ENCODE assay signal across 8 mouse cellular contexts in the genomic region with DNA sequence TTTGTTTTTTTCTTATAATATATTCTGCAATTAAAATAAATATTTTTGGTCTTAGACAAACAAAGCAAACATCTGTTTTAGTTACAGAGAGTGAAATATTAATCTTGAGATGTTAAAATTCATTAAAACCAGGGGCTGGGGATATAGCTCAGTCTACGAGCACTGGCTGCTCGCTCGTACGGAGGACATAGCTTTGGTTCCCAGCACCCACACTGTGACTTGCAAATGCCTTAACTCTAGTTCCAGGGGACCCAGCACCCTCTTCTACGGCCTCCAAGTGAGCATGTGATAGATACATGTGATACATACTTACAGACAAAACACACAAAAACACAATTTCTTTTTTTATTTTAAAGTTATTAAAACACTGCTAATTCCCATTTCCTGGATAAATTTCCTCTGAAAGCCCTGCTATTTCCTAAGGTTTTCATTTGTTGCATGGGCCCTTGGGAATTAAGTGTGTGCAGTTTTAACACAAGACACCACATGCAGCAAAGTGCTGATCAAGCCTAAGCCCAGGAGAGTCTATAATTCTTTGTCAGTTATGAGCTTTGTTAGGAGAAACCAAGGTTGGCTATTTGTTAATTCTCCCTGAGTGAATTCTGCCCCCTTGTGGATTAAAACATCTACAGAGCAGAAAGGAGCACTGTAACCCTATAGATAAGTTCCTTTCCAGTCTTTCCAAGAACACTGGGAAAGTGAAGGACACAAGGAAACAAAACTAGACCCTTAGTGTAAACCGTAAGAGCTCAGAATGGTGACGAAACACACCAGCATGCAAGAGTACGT. TPM values are rescaled to one million over a fixed set of nuclear protein-coding genes. Genes with fewer than 3 reads are reported as not detected.
A peak's percentile ranks its signal among the peaks of the same experiment; 100 is the strongest.
DNase-seq lines count a peak whose midpoint lies in the region; ATAC-seq and TF ChIP-seq lines count a peak whose summit lies in the region.

No protein-coding gene starts in this region.

- no peak overlapping the region for H3K9ac ChIP-seq in embryonic facial prominence, embryonic 13.5 days
- H3K9ac ChIP-seq in midbrain, postnatal 0 days (replicated peaks; ENCODE audit: low read length, poor library complexity, severe bottlenecking), result no peak overlapping the region

- H3K36me3 ChIP-seq in embryonic facial prominence, embryonic 13.5 days, result no peaks in the 10 kb centered on the region
- H3K36me3 ChIP-seq in midbrain, postnatal 0 days (ENCODE audit: insufficient read depth, low read length), result no peaks in the 10 kb centered on the region; the same call in 1 of the 2 replicates

- H3K4me3 ChIP-seq in left cerebral cortex, adult 2 months, result no peak overlapping the region
- H3K4me3 ChIP-seq in embryonic facial prominence, embryonic 13.5 days, result no peak overlapping the region
- no peak overlapping the region for H3K4me3 ChIP-seq in midbrain, postnatal 0 days (ENCODE audit: low read depth, low read length)

- 66% methylated on average over 8 of the region's 8 CpGs for WGBS in embryonic facial prominence, embryonic 13.5 days
- WGBS in midbrain, postnatal 0 days, result 75% methylated on average over 8 of the region's 8 CpGs

- no peak overlapping the region for H3K27ac ChIP-seq in left cerebral cortex, adult 2 months
- peak overlapping the region; percentile 28; the same call in 1 of the 2 replicates for H3K27ac ChIP-seq in embryonic facial prominence, embryonic 13.5 days
- H3K27ac ChIP-seq in midbrain, postnatal 0 days (ENCODE audit: low read depth, low read length), result no peak overlapping the region

- peak; percentile 83 for TF ChIP-seq CTCF in left cerebral cortex, adult 2 months (IDR thresholded peaks at IDR 0.05)
- peak; percentile 64 for TF ChIP-seq CTCF in Patski (IDR thresholded peaks at IDR 0.05)
- TF ChIP-seq CTCF in midbrain, postnatal 0 days (IDR thresholded peaks at IDR 0.05), result peak; percentile 85

- no peaks in the 10 kb centered on the region for H3K9me3 ChIP-seq in embryonic facial prominence, embryonic 13.5 days
- no peaks in the 10 kb centered on the region for H3K9me3 ChIP-seq in midbrain, postnatal 0 days (ENCODE audit: low read length)

- H3K27me3 ChIP-seq in Patski, result no peaks in the 10 kb centered on the region
- no peaks in the 10 kb centered on the region for H3K27me3 ChIP-seq in embryonic facial prominence, embryonic 13.5 days
- no peaks in the 10 kb centered on the region for H3K27me3 ChIP-seq in midbrain, postnatal 0 days (ENCODE audit: insufficient read depth, low read length)

- H3K4me2 ChIP-seq in embryonic facial prominence, embryonic 13.5 days, result no peak overlapping the region
- no peak overlapping the region for H3K4me2 ChIP-seq in midbrain, postnatal 0 days (ENCODE audit: low read depth, low read length, poor library complexity, severe bottlenecking)

- in situ Hi-C loops in Patski (cut with MboI; ENCODE audit: low pct_unique_long_range_greater_than_20kb), result loop anchor here (5.0 to 25.0 kb wide), 3 partner anchors 123 to 338 kb away; no protein-coding TSS in a partner anchor

- ATAC-seq in Patski, result no peak
- ATAC-seq in embryonic facial prominence, embryonic 13.5 days (ENCODE audit: insufficient number of reproducible peaks, insufficient read depth, low FRiP score, low TSS enrichment, low read depth), result no peak
- no peak for ATAC-seq in midbrain, postnatal 0 days (ENCODE audit: low FRiP score)

- DNase-seq in left cerebral cortex, adult 2 months (ENCODE audit: extremely low spot score in 1 of 2, low spot score in 2 of 2), result no peak
- no peak for DNase-seq in left cerebral cortex, adult 11 months (ENCODE audit: low spot score)
- no peak for DNase-seq in Patski (ENCODE audit: low read depth, low spot score)
- peak; percentile 69 for DNase-seq in induced T-regulatory cell, adult 2 months (ENCODE audit: low read depth)
- DNase-seq in midbrain, postnatal 0 days (ENCODE audit: low spot score), result peak; percentile 79
- no peak for DNase-seq in adrenal gland, adult 8-10 months
- DNase-seq in spleen, adult 12 weeks (ENCODE audit: low spot score), result no peak

- POLR2A ChIA-PET in Patski (lab: Charles Lee), result no interaction called here

- H3K4me1 ChIP-seq in embryonic facial prominence, embryonic 13.5 days, result peaks cover 22% of the 10 kb centered on the region
- H3K4me1 ChIP-seq in midbrain, postnatal 0 days (ENCODE audit: insufficient read depth, low read length), result no peaks in the 10 kb centered on the region

- CTCF ChIA-PET in Patski (lab: Charles Lee), result interaction anchor here (0.9 to 5.5 kb wide), 15 partner anchors 11 to 137 kb away, joined by 3 to 45 read pairs (median 6); no protein-coding TSS in a partner anchor

- intact Hi-C loops in left cerebral cortex, adult 2 months (cut with DNase I), result loop anchor here (1.0 to 5.0 kb wide), 2 partner anchors 114 to 133 kb away; no protein-coding TSS in a partner anchor

RNA-seq across cellular contexts. Expression of a gene that starts 50.8 kb away (rescaled TPM):
- total RNA-seq in left cerebral cortex, adult 2 months (2021), result 1,000 to 10,000 TPM; 2,321 to 2,378 TPM
- 1,252 TPM for polyA plus RNA-seq in Patski (2021)
- polyA plus RNA-seq in embryonic facial prominence, embryonic 13.5 days (2015; fragmentation: Nextera tagmentation; extraction: Ambion mirVana), result 2,195 and 2,229 TPM in 2 replicates
- 3,665 and 4,346 TPM in 2 replicates for total RNA-seq in midbrain, postnatal 0 days (2014; rRNA removed)
- polyA plus RNA-seq in midbrain, postnatal 0 days (2015; fragmentation: Nextera tagmentation; extraction: Ambion mirVana), result 2,467 and 2,499 TPM in 2 replicates
- total RNA-seq in adrenal gland, adult 8-10 months (2022), result 1,000 to 10,000 TPM; 1,250 to 2,890 (median 1,476) TPM

Comparison
In these comparisons a context has a peak if more than half of its experiments do, and no peak if none do; other contexts are left out.
1. DNase-seq: peak in induced T-regulatory cell, adult 2 months (single experiment) and midbrain, postnatal 0 days (single experiment); none in left cerebral cortex, adult 2 months (0 of 2), left cerebral cortex, adult 11 months (single experiment), Patski (single experiment), adrenal gland, adult 8-10 months (single experiment) and spleen, adult 12 weeks (single experiment).
2. Peak in every context shown above with its lines, with median percentiles within 50 percentile points of each other: CTCF ChIP-seq.